Mouse (Mus musculus): ENCODE measurements around the gene Eif2ak4.

The Eif2ak4 gene

DNA sequence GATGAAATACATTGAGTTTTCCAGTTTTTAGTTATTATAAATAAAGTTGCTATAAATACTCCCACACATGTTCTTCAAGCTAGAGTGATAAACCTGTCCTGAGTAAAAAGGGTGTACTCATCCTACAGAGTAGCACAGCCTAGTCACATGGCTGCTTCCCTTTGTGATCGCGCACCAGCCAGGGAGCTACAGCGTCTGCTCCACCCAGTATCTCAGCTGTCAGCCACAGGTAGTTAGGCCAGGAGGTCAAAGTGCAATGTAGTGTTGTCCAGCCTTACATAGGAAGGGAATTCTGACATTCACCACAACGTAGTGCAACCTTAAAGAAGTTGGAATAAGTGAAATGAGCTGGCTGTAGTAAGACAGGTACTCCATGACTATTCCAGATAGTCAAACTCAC lies 17.1 kb downstream of the Eif2ak4 start:
- DNase-seq (ENCODE audit: low spot score): no peak

DNA sequence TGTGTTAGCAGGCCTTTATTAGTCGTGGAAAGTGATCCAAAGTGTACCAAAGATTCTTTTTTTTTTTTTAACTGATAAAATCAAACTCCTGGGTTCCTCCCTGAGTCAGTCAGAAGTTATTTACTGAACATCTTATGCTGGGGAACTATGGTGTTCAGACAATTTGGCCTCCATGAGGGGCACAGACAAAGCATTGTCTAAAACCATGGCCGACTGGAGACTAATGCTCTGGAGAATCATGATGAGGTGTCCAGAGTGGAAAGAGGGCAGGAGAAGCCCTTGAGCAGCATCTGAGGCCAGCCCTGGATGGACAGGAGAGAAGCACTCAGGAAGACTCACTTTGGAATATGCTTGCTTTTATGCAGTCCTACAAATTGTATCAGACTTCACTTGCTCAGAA lies 18.4 kb downstream of the Eif2ak4 start:
- DNase-seq (ENCODE audit: low spot score): no peak

- DNase-seq (ENCODE audit: low spot score): no peak
Observed at GRCm38 (mm10) chr2:118408336-118408895, 20.0 kb downstream of the Eif2ak4 start.

DNA sequence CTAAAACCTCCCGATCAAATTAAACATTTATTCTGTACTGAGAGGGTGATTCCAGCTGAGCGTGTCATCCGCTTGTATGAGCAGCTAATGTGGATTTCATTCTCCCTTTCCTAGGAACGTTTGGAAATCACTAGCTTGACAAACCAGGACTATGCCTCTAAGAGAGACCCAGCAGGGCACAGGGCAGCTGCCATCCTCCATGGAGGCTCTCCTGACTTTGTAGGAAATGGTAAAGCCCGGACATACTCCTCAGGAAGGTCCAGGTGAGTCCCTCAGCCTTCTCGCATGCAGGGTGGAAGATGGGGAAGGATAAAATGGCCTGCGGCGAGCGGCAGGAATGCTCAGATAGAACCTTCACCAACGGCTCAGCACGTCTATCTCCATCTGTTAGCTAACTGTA lies 24.4 kb downstream of the Eif2ak4 start:
- no peak for DNase-seq (ENCODE audit: low spot score)

DNA sequence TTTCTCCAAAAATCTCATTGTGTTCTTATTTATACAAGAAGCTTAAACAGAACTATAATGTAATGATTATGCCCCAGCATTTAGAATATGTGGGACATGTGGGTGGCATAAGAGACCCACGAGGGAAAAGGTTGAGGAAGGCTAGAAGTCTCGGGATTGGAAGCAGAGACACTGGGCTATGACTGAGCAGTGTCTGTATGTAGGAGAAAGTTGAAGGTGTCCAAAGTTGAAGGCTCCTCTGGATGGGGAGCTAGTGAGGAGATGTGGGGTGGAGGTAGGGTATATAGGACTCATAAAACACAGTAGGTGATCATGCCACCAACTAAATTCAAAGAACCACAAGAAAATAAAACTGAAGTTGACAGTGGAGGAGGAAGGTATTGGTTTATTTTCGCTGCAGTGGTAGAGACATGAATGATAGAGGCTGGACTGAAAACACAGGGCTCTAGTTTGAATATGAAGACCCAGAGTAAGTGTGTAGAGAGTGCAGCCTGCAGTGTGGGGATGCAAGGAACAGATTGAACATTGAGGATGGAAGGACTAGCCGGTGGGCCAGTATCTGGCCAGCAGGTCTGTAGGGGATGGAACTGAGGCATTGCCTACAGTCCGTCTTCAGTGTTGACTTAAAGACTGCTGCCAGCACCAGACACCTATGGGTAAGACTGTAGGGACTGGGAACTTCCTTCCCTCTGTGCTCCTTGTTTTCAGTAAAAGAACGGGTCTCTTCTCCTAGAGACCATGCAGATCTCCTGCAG lies 27.4 kb downstream of the Eif2ak4 start:
- no peak for DNase-seq (ENCODE audit: low spot score)

DNA sequence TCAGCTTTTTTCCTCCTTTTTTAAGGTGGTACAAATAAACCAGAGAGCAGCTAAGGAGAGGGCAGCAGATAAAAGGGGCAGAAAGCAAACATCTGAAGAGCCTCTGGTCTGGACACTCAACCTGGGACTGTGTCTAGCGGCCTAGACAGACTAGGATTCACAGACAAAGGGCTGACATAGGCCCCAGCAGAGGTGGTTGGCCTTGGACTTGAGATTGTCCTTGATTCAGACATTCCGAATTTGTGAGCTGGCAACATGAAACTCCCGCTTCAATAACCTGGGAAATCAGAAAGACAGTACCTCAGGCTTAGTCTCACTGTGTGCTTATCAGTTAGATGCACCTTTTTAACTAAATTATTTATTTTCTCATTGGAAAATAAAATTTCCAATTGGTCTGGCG lies 29.7 kb downstream of the Eif2ak4 start:
- DNase-seq (ENCODE audit: low spot score): no peak

- DNase-seq (ENCODE audit: low spot score): no peak
Observed at GRCm38 (mm10) chr2:118421951-118422350, 33.5 kb downstream of the Eif2ak4 start.

DNA sequence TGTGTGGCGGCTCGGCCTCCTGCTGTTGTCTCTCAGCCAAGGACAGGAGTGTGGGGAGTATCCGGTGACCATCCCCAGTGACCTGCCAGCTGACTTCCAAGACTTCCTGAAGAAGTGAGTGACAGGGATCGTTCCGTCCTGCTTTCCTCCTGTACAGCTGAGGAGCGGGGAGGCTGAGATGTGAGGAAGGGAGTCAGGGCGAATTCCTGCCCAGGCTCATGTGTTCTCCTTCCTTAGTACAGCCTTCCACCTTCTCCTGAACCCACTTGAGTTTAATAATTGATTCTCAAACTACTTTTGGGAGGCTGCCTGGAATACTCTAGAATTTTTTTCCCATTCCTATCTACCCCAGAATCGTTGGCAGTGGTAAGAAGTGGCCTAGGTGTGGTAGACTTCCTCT lies 34.0 kb downstream of the Eif2ak4 start:
- no peak for DNase-seq (ENCODE audit: low spot score)

GRCm38 (mm10) chr2:118428296-118428695 lies 39.9 kb downstream of the Eif2ak4 start:
- no peak for DNase-seq (ENCODE audit: low spot score)

DNA sequence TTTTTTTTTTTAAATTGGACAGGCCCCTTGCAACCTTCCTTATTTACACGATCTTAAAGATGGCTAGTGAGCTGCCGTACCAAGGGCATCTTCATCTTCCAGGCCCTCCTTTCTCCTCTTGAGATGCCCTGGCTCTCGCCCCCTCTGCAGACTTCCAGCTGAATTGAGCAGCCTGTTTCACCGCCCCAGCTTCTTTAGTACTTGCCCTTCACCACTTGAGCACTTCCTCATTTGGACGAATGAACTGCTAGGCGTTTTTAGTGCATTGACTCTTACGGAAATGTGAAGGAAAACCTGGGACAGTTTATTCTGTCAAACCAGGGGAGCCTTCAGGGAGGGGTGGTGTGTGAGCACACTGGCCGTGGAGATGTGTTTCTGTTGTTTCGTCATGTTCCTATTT lies 40.9 kb downstream of the Eif2ak4 start:
- no peak for DNase-seq (ENCODE audit: low spot score)

DNA sequence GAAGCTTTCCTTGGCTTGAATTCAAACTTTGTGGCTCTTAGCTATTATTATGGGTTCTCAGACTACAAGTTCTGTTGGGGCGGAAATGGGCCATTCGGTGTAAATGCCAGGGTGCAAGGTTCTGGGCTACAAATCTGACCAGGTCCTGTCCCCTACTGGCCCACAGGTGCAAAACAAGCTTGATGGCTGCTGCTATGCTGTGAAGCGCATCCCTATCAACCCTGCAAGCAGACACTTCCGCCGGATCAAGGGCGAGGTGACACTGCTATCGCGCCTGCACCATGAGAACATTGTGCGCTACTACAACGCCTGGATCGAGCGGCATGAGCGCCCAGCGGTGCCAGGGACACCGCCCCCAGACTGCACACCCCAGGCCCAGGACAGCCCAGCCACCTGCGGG lies 42.2 kb downstream of the Eif2ak4 start:
- no peak for DNase-seq (ENCODE audit: low spot score)

- peak; percentile 52 for DNase-seq (ENCODE audit: low spot score)
Observed at GRCm38 (mm10) chr2:118431589-118431988, 43.2 kb downstream of the Eif2ak4 start.

- DNase-seq (ENCODE audit: low spot score): no peak
Observed at GRCm38 (mm10) chr2:118442172-118442571, 53.8 kb downstream of the Eif2ak4 start.

DNA sequence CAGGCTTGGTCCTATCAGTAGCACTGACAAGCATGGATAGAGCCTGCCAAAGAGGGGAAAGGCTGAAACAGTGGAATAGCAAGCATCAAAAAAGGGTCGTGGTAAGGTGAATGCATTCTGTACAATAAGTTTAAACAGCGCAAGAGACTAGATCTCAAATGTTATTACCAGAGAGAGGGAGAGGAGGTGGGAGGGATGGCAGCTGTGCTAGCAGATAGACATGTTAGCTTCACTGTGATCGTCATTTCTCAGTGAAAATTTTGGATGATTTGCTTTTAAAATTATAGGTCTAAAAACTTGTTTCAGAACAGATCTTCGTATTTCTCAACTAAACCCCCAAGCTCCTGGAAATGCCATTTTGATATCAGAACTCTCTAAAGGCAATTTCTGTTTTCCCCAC lies 54.3 kb downstream of the Eif2ak4 start:
- DNase-seq (ENCODE audit: low spot score): no peak

- DNase-seq (ENCODE audit: low spot score): no peak
Observed at GRCm38 (mm10) chr2:118445696-118446674, 57.6 kb downstream of the Eif2ak4 start.

DNA sequence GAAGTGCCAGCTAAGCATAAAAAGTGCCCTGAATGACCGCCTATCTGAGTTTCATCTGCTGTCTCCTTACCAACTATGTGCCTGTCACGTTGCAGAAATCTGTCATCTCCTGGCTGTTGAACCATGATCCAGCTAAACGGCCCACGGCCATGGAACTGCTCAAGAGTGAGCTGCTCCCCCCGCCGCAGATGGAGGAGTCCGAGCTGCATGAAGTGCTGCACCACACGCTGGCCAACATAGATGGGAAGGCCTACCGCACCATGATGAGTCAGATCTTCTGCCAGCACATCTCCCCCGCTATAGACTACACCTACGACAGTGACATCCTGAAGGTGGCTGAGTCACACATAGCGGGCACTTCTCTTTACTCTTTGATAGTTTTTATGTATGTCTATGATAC lies 59.8 kb downstream of the Eif2ak4 start:
- no peak for DNase-seq (ENCODE audit: low spot score)

GRCm38 (mm10) chr2:118451056-118451455 lies 62.6 kb downstream of the Eif2ak4 start:
- DNase-seq (ENCODE audit: low spot score): no peak

- DNase-seq (ENCODE audit: low spot score): no peak
Observed at GRCm38 (mm10) chr2:118457029-118457428, 68.6 kb downstream of the Eif2ak4 start.

GRCm38 (mm10) chr2:118457463-118458261 lies 69.2 kb downstream of the Eif2ak4 start:
- no peak for DNase-seq (ENCODE audit: low spot score)

DNA sequence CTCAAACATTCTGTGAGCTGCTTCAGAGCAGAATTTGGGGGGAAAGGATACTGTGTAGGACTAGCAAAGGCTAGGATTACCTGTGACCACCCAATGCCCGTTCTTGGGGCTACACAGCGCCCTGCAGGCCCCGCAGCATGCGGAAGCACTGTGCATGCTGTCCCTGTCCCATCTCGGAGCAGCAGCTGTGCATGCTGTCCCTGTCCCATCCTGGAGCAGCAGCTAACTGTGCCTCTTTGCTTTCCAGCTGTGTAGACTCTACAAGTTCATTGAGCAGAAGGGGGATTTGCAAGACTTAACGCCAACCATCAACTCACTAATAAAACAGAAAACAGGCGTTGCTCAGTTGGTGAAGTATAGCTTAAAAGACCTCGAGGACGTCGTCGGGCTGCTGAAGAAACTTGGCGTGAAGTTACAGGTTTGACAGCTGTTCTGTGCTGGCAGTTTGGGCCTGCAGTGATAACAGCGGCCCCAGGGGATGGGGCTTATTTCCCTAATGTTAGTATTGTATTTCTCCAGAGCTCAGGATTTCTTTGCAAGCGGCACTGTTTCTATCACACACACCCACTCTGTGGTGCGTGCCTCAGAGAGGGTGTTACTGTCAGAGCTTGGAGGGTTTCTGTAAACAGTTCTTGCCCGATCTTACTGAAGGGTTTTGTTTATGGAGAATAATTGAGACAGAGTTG lies 73.2 kb downstream of the Eif2ak4 start:
- DNase-seq (ENCODE audit: low spot score): no peak

GRCm38 (mm10) chr2:118463480-118463879 lies 75.1 kb downstream of the Eif2ak4 start:
- DNase-seq (ENCODE audit: low spot score): no peak

Data from embryo, embryonic 10 days (tissue).